Mouse (Mus musculus) G1E (cell line): Measurements from ENCODE around the gene Sgcd. TPM values are rescaled to one million over a fixed set of nuclear protein-coding genes. Genes with fewer than 3 reads are reported as not detected.

Experiments
- ATAC-seq: 2 replicates; pipeline ENCODE4 v1.8.0; 2016; ENCODE audit warnings: mild to moderate bottlenecking; ENCODE audit not compliant: insufficient number of reproducible peaks, poor library complexity, low FRiP score, severe bottlenecking; ENCODE audit errors: extremely low read depth
- DNase-seq: peaks from one replicate; pipeline ENCODE4 v3.0.0; 2012; ENCODE audit warnings: low spot score
- H3K27me3 ChIP-seq: 2 replicates; pipeline ENCODE4 v1.6.1; 2012; ENCODE audit warnings: mild to moderate bottlenecking, low read length, inconsistent platforms; ENCODE audit not compliant: insufficient read depth
- H3K36me3 ChIP-seq: replicated peaks from 2 replicates; pipeline ENCODE3; 2012; ENCODE audit warnings: mild to moderate bottlenecking, inconsistent platforms
- H3K4me1 ChIP-seq: 2 replicates; pipeline ENCODE4 v1.6.1; 2012; ENCODE audit warnings: low read depth, low read length, inconsistent platforms, mixed read lengths; ENCODE audit not compliant: insufficient read depth
- H3K4me3 ChIP-seq: 2 replicates; pipeline ENCODE4 v1.5.1; 2012; ENCODE audit warnings: low read depth, mild to moderate bottlenecking, inconsistent platforms, low read length, moderate library complexity, mixed read lengths
- H3K9me3 ChIP-seq: replicated peaks from 2 replicates; pipeline ENCODE4 v1.6.1; 2012; ENCODE audit warnings: inconsistent platforms
- CTCF ChIP-seq: IDR thresholded peaks from 2 replicates; pipeline ENCODE4 v1.5.1; 2012; ENCODE audit warnings: low read depth, low read length, inconsistent platforms, mixed read lengths
- GATA1 ChIP-seq: IDR thresholded peaks from 2 replicates; pipeline ENCODE4 v1.6.1; 2012; ENCODE audit warnings: borderline replicate concordance, low read length, inconsistent platforms, mixed read lengths
- GATA2 ChIP-seq: IDR thresholded peaks from 2 replicates; pipeline ENCODE4 v1.6.1; 2012; ENCODE audit warnings: low read depth, low read length, inconsistent platforms, borderline replicate concordance
- POLR2AphosphoS5 ChIP-seq: IDR thresholded peaks from 2 replicates; pipeline ENCODE4 v1.6.1; 2012; ENCODE audit warnings: low read depth, low read length, inconsistent platforms; ENCODE audit not compliant: insufficient replicate concordance
- TAL1 ChIP-seq: conservative IDR thresholded peaks from 2 replicates; pipeline ENCODE4 v1.6.1; 2012; ENCODE audit warnings: low read depth, low read length, inconsistent platforms, mixed read lengths
- polyA plus RNA-seq: library from polyadenylated mRNA; stranded (reverse); fragments of >175 nt; gene quantifications from 2 replicates; pipeline ENCODE4 v1.2.3, GENCODE M21; 2012
- total RNA-seq, 2 experiments: library from RNA; stranded (forward) in 1 of 2; stranded (reverse) in 1 of 2; fragments of 200-1000 nt in 1 of 2; fragments of >200 nt in 1 of 2; fragmentation: Nextera tagmentation in 1 of 2; gene quantifications; 2 replicates each; pipeline ENCODE4 v1.2.3; 2014 to 2017

Gene Sgcd
- total and polyA plus RNA-seq, 3 experiments = 0.05 TPM; not detected in 2

DNA sequence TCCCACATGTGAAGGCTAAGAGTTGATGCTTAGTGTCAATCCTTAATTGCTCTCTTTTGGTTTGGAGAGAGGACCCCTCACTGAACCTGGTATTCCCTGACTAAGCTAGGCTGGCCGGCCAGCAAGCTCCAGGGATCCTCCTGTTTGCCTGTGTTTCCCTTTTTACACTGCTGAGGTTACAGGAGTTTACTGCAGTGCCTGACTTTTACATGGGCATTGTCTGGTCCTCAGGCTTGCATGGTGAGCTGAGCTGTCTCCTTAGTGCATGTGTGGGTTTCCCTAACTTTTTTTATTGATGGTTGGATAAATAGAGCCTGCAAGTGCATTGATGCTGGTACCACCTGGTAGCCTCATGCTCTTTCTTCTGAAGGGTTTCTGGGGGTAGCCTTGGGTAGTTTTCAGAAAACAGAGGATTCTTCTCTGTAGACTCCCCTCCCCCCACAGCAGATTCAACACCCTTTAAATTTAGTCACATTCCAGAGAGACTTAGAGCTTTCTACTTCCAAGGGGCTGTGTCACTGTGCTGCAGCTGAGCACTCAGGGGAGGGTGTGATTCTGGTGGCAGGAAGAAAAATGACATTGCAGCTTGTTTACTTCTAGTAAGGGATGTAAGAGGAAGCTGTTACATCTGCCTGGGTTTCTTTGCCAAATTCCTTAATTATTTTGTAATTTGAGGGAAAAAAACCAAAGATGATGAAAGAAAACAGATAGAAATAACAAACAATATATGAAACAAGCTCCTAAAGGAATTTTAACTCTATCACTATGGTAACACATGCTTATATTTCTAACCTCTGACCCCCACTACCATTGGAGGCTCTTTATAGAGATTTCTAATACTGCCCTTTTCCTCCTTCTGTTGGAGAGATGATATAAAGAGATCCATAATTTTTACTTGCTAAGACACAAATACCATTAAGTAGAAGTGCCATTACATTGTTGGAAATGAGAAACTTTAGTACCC, 831.8 kb downstream of the Sgcd start:
- no peak for ATAC-seq

DNA sequence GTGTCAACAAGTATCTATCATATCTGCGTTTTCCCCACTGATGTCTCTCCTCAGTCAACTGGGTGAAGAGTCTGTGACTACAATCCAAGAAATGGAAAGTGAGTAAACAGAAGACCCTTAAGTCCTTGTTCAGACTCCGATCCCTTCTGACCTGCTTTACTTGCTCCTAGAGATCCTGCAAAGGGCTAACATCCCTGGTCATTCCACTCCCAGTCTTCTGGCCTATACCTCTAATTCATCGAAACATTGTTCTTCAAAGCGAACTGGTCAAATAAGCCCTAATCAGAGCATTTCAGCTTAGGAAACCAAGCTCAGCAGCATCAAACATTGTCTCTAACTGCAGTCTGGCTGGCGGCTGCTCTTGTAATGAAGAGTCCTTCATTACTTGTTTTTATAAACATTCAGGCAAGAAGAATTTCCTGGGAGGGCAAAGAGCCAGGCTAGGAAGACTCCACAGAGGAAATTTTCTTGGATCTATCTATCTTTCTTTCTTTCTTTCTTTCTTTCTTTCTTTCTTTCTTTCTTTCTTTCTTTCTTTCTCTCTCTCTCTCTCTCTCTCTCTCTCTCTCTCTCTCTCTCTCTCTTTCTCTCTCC, 833.8 kb downstream of the Sgcd start:
- Histone ChIP-seq H3K36me3 (no peaks in the 10 kb centered on the region), H3K9me3 (peaks cover 3% of the 10 kb centered on the region; the same call in 1 of the 2 replicates), H3K4me1 (no peaks in the 10 kb centered on the region), H3K27me3 (no peaks in the 10 kb centered on the region), H3K4me3 (no peak overlapping the region)
- DNase-seq (no peak), ATAC-seq (no peak)
- no peak for TF ChIP-seq POLR2AphosphoS5
- no peak for TF ChIP-seq GATA2
- no peak for TF ChIP-seq GATA1
- no peak for TF ChIP-seq CTCF
- TF ChIP-seq TAL1 = no peak

More for the DNA sequence above, 831.8 kb downstream of the Sgcd start:
- TF ChIP-seq TAL1 (no peak), CTCF (no peak), POLR2AphosphoS5 (no peak), GATA1 (no peak), GATA2 (no peak)
- Histone ChIP-seq H3K4me1 (no peaks in the 10 kb centered on the region), H3K9me3 (peaks cover 3% of the 10 kb centered on the region; the same call in 1 of the 2 replicates), H3K27me3 (no peaks in the 10 kb centered on the region), H3K36me3 (no peaks in the 10 kb centered on the region), H3K4me3 (no peak overlapping the region)
- DNase-seq = no peak

DNA sequence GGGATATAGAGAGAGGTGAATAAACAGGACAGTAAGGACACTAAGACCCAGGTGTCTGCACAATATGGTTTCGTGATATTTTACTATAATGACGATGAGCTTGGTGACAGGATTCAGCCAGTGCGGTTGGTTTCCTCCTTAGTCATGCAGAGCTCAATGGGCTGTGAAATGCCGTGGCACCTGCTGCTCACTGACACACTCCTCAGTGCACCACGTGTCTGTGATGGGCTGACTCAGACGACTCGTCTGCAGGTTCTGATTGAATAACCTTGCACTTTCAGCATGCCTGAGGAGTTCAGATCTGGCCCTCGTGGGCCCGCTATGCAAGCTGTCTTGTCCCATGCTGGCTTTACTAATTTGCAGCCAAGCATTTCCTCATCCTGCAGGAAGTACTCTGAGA, 839.2 kb downstream of the Sgcd start:
- Histone ChIP-seq H3K4me1 (no peaks in the 10 kb centered on the region), H3K9me3 (no peaks in the 10 kb centered on the region), H3K27me3 (no peaks in the 10 kb centered on the region), H3K4me3 (no peak overlapping the region), H3K36me3 (no peaks in the 10 kb centered on the region)
- DNase-seq (no peak), ATAC-seq (no peak)
- TF ChIP-seq GATA2 (no peak), TAL1 (no peak), GATA1 (no peak), CTCF (no peak), POLR2AphosphoS5 (no peak)

DNA sequence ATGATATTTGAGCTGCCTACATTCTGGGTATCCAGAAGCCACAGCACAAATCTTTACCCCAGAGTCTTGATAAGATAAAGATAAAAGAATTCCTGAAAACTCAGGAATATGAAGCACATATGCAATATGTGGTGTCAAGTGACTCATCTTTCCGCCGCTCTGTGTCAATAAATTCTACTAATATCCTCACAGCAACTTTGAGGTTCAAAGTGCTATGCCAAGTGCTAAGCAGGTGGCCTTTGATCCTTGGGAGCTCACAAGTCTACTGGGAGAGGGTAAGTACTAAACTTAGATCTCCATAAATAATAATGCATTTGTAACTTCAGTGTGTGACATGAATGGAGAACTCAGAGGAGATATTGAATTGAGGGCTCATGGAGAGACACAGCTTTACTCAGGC, 848.9 kb downstream of the Sgcd start:
- no peaks in the 10 kb centered on the region for H3K9me3 ChIP-seq
- H3K27me3 ChIP-seq = no peaks in the 10 kb centered on the region
- ATAC-seq (no peak), DNase-seq (no peak)
- TF ChIP-seq POLR2AphosphoS5 (no peak), CTCF (no peak), TAL1 (no peak), GATA1 (no peak)
- no peaks in the 10 kb centered on the region for H3K36me3 ChIP-seq
- H3K4me3 ChIP-seq = no peak overlapping the region
- no peaks in the 10 kb centered on the region for H3K4me1 ChIP-seq

DNA sequence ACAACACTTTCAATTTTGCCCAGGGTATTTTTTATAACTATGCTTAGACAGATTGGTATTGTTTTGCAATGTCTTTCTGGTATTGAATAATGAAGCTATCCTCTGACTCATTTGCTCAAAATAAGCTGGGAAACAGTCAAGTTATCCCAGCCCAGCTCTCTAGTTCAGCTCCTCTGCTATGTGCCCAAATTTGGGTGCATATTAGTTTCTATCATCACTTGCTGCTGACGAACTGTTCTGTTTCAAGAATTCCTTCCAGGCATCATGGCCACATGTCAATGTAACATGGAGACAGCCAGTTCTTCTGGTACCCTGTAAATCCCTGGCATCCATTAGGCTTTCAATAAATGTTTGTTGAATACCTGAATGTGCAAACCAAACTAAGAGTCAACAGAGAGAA, 849.5 kb downstream of the Sgcd start:
- Histone ChIP-seq H3K4me3 (no peak overlapping the region), H3K36me3 (no peaks in the 10 kb centered on the region), H3K4me1 (no peaks in the 10 kb centered on the region), H3K9me3 (no peaks in the 10 kb centered on the region), H3K27me3 (no peaks in the 10 kb centered on the region)
- no peak for DNase-seq
- TF ChIP-seq POLR2AphosphoS5 (no peak), GATA2 (no peak), CTCF (no peak), GATA1 (no peak), TAL1 (no peak)
- no peak for ATAC-seq

DNA sequence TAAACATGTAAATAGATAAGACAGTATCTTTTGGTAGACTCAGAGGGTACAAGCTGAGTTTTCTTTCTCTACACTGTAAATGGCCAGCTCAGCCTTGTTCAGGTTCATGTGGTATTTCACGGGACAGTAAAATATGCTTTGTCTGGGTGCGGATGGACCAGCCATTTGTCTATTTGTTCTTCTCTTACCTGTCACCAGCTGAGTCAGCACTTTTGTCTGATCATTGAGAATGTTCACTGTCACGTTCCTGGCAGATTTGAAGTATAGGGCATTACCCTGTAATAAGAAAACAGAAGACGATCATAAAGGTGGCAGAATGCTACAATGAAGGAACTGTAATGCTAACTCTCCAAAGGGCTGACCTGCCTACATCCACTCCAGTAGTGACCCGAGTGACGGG, 856.4 kb downstream of the Sgcd start:
- Histone ChIP-seq H3K4me3 (no peak overlapping the region), H3K36me3 (no peaks in the 10 kb centered on the region), H3K27me3 (no peaks in the 10 kb centered on the region), H3K9me3 (no peaks in the 10 kb centered on the region), H3K4me1 (no peaks in the 10 kb centered on the region)
- TF ChIP-seq POLR2AphosphoS5 = no peak
- TF ChIP-seq CTCF = no peak
- no peak for TF ChIP-seq GATA1
- no peak for TF ChIP-seq TAL1
- no peak for TF ChIP-seq GATA2
- ATAC-seq = no peak
- DNase-seq = no peak

DNA sequence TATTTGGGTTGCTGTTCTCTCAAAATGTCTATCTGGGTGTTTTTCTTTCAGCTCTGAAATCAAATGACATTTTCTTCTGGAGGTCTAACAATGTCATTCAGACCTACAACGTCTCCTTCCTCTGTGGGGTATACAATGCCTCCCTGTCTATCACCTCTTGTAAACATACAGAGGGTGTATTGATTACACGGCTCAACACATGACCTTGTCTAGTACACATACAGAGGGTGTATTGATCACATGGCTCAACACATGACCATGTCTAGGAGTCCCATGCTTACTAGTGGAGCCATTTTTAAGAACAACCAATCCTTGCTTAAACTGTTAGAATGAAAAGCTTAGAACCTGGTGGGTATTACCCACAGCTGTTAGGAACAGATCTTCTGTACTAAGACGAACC, 858.3 kb downstream of the Sgcd start:
- ATAC-seq = no peak

More for the DNA sequence above, 858.3 kb downstream of the Sgcd start:
- H3K27me3 ChIP-seq = no peaks in the 10 kb centered on the region
- H3K36me3 ChIP-seq = no peaks in the 10 kb centered on the region
- no peaks in the 10 kb centered on the region for H3K9me3 ChIP-seq
- H3K4me1 ChIP-seq = no peaks in the 10 kb centered on the region
- DNase-seq = no peak
- TF ChIP-seq CTCF = no peak
- TF ChIP-seq GATA2 = no peak
- no peak for TF ChIP-seq TAL1
- TF ChIP-seq POLR2AphosphoS5 = no peak
- no peak for TF ChIP-seq GATA1
- H3K4me3 ChIP-seq = no peak overlapping the region
